Mouse (Mus musculus): ENCODE measurements around the gene Nfe2l2. TPM values are rescaled to one million over a fixed set of nuclear protein-coding genes. Genes with fewer than 3 reads are reported as not detected.
"Not testable (repeated sequence)": the region's sequence is repeated elsewhere in the genome, so short reads cannot be mapped to it uniquely, and the experiment has no call there.

Nfe2l2 gene
- polyA plus RNA-seq, 1 experiment from 2014 or later: 11.5 TPM

DNA sequence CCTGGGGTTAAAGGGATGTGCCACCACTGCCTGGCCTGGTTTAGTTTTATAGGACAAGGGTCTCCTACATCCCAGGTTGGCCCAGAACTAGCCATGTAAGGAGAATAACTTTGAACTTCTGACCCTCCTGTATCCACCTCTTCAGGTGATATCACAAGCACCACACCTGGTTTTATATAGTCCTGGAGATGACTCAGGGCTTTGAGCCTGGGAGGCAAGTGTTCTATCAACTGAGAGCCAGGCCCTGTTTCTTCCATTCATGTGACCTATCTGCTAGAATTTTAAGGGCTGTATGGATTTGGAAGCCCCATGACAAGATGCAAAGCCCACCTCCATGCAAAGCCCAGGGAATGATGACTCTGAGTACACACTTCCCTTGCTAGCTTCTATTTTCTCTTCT, 51.3 kb downstream of the Nfe2l2 start:
- Histone ChIP-seq H3K4me3 (no peak overlapping the region), H3K9ac (no peak overlapping the region), H3K36me3 (replicated peaks) (no peaks in the 10 kb centered on the region)

GRCm38 (mm10) chr2:75650437-75650836, 54.0 kb downstream of the Nfe2l2 start:
- ATAC-seq (replicated peaks): no peak
- H3K4me3 ChIP-seq: no peak overlapping the region
- no peaks in the 10 kb centered on the region for H3K36me3 ChIP-seq (replicated peaks)
- 93% methylated on average over 1 of the region's 1 CpGs for whole genome bisulfite sequencing
- H3K27me3 ChIP-seq (replicated peaks): no peaks in the 10 kb centered on the region
- no peaks in the 10 kb centered on the region for H3K9me3 ChIP-seq
- no peak overlapping the region for H3K4me2 ChIP-seq
- no peak overlapping the region for H3K9ac ChIP-seq
- no peak overlapping the region for H3K27ac ChIP-seq
- no peaks in the 10 kb centered on the region for H3K4me1 ChIP-seq

More for the DNA sequence above, 51.3 kb downstream of the Nfe2l2 start:
- H3K4me2 ChIP-seq: no peak overlapping the region
- no peak overlapping the region for H3K27ac ChIP-seq
- H3K27me3 ChIP-seq (replicated peaks): no peaks in the 10 kb centered on the region
- H3K9me3 ChIP-seq: no peaks in the 10 kb centered on the region
- peaks cover 10% of the 10 kb centered on the region for H3K4me1 ChIP-seq
- no peak for ATAC-seq (replicated peaks)

GRCm38 (mm10) chr2:75645251-75645650, 59.2 kb downstream of the Nfe2l2 start:
- no peaks in the 10 kb centered on the region for H3K36me3 ChIP-seq (replicated peaks)
- H3K9me3 ChIP-seq: no peaks in the 10 kb centered on the region
- no peaks in the 10 kb centered on the region for H3K27me3 ChIP-seq (replicated peaks)
- WGBS: 91% methylated on average over 12 of the region's 12 CpGs
- no peaks in the 10 kb centered on the region for H3K4me1 ChIP-seq
- ATAC-seq (replicated peaks): no peak
- H3K27ac ChIP-seq: no peak overlapping the region
- no peak overlapping the region for H3K9ac ChIP-seq
- no peak overlapping the region for H3K4me2 ChIP-seq
- H3K4me3 ChIP-seq: no peak overlapping the region

DNA sequence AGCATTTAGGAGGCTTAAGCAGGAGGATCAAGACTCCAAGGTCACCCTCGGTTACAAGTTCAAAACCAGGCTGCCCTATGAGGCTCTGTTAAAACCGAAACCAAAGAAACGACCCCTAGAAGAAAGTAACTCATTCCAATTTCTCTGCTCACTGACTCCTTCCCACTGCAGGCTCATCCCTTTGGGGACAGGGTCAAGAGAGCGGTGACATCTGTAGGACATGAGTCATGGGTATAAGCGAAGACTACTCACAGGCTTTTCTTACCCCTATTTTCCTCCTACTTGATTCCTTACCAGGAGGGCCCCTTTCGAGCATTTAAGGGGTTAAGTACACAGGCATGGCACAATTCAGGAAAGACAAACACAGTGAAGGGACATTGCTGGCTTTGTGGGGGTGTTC, 60.5 kb downstream of the Nfe2l2 start:
- Histone ChIP-seq H3K36me3 (replicated peaks) (no peaks in the 10 kb centered on the region), H3K4me3 (no peak overlapping the region), H3K9me3 (no peaks in the 10 kb centered on the region), H3K4me1 (no peaks in the 10 kb centered on the region), H3K27me3 (replicated peaks) (no peaks in the 10 kb centered on the region), H3K9ac (no peak overlapping the region), H3K4me2 (no peak overlapping the region), H3K27ac (no peak overlapping the region)
- 88% methylated on average over 6 of the region's 6 CpGs for WGBS
- ATAC-seq (replicated peaks): no peak

DNA sequence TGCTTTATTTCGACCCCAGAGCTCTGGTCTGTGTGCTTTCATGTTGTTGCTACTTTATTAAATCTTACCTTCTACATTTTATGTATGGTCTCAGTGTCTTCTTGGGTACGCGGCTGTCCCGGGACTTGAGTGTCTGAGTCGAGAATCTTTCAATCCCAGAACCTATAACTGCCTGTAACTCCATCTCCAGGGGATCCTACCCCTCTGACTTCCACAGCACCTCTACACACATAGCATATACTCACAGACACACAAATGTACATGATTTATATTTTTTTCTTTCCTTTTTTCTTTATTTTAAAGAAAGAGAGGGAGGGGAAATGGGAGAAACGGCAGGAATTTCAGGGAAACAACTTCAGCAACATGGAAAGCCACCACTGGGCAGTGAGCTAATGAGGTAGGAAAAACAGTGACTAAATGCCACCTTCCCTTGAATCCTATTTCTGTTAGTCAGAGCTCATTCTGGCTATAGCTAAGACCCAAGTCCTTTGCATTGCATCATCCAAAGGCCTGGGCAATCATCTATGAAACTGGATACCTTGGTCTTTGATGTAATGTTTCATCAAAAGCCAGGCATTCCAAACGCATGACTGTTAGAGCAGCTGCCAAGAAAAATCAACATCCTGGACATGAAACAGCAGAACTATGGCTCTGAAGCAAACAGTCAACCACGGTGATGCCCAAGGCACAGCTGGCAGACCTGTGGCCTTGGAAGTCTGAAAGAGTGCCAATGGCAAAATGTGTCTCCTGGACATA, 61.5 kb downstream of the Nfe2l2 start:
- Histone ChIP-seq H3K9ac (no peak overlapping the region), H3K4me1 (no peaks in the 10 kb centered on the region), H3K9me3 (no peaks in the 10 kb centered on the region), H3K27ac (no peak overlapping the region), H3K4me3 (no peak overlapping the region), H3K36me3 (replicated peaks) (no peaks in the 10 kb centered on the region), H3K27me3 (replicated peaks) (no peaks in the 10 kb centered on the region), H3K4me2 (no peak overlapping the region)
- ATAC-seq (replicated peaks): no peak
- 84% methylated on average over 8 of the region's 8 CpGs for WGBS

DNA sequence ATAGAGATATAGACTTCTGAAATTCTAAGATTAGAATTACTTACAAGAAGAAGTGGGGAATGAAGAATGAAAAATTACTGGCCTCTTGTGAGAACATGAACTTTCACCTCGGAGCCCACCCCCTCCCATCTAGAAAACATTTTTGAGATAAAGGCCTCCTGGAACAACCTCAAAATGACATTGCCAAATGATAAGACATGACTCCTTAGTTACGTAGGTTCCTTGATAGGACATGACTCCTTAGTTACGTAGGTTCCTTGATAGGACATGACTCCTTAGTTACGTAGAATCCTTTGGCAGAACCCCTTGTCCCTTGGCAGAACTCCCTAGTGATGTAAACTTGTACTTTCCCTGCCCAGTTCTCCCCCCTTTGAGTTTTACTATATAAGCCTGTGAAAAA, 62.1 kb downstream of the Nfe2l2 start:
- H3K27me3 ChIP-seq (replicated peaks); H3K9ac ChIP-seq; H3K36me3 ChIP-seq (replicated peaks); H3K4me1 ChIP-seq; H3K27ac ChIP-seq; ATAC-seq (replicated peaks); H3K4me2 ChIP-seq; H3K4me3 ChIP-seq; H3K9me3 ChIP-seq: not testable (repeated sequence)
- WGBS: 89% methylated on average over 4 of the region's 4 CpGs

DNA sequence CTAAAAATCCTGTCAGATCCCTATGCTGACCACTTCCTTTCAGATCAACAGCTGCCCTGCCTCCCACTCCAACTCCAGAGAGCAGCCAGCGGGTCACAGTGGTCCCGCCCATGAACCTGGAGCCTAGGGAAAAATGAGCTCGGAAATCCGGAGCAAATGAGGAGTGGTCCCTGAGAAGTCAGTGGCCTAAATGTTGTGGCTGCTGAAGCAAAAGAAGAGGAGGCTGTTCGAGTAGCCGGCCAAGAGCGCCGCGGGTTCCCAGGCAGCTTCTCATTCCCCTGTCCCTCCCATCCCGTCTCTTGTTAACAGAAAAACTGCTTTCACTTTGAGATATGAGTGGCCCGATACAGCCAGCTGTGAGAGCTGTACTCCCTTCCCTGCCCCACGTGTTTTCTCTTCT, 64.9 kb downstream of the Nfe2l2 start:
- H3K4me2 ChIP-seq; ATAC-seq (replicated peaks); H3K36me3 ChIP-seq (replicated peaks); H3K27me3 ChIP-seq (replicated peaks); H3K27ac ChIP-seq; H3K4me1 ChIP-seq; H3K9ac ChIP-seq; H3K9me3 ChIP-seq; H3K4me3 ChIP-seq: not testable (repeated sequence)
- WGBS: 63% methylated on average over 12 of the region's 12 CpGs

- not testable (repeated sequence) for H3K4me1 ChIP-seq; ATAC-seq (replicated peaks)
Measured at GRCm38 (mm10) chr2:75637822-75638221, 66.6 kb downstream of the Nfe2l2 start.

DNA sequence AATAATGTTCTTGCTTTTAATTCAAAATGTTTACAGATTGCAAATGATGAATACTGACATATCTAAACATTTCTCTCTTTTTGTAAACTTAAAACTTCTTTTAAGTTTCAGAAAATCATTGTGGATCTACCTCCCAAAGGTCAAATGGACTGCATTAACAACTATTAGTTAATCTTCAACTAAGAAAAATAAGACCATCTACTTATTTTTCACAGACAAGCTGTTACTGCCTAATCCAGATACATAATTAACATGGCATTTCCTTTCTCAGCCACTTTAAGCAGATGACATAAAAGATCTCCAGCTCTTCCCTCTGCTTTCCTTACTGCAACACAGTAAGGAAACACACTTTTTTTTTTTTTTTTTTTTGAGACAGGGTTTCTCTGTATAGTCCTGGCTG, 67.1 kb downstream of the Nfe2l2 start:
- Histone ChIP-seq H3K27ac (no peak overlapping the region), H3K4me3 (no peak overlapping the region), H3K36me3 (replicated peaks) (no peaks in the 10 kb centered on the region), H3K9ac (no peak overlapping the region), H3K4me1 (no peaks in the 10 kb centered on the region), H3K9me3 (no peaks in the 10 kb centered on the region), H3K27me3 (replicated peaks) (no peaks in the 10 kb centered on the region), H3K4me2 (no peak overlapping the region)
- no peak for ATAC-seq (replicated peaks)

More at GRCm38 (mm10) chr2:75637822-75638221, 66.6 kb downstream of the Nfe2l2 start:
- H3K36me3 ChIP-seq (replicated peaks); H3K9me3 ChIP-seq; H3K27me3 ChIP-seq (replicated peaks); H3K27ac ChIP-seq; H3K4me3 ChIP-seq; H3K9ac ChIP-seq; H3K4me2 ChIP-seq: not testable (repeated sequence)
- 92% methylated on average over 6 of the region's 6 CpGs for WGBS

DNA sequence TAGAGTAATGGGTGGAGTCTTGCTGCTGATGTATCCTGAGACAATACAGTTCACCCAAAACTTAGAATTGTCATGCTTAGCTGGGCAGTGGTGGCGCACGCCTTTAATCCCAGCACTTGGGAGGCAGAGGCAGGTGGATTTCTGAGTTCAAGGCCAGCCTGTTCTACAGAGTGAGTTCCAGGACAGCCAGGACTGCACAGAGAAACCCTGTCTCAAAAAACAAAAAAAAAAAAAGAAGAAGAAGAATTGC, 67.5 kb downstream of the Nfe2l2 start:
- H3K9ac ChIP-seq; H3K9me3 ChIP-seq; H3K4me3 ChIP-seq; H3K4me1 ChIP-seq; H3K4me2 ChIP-seq; ATAC-seq (replicated peaks); H3K36me3 ChIP-seq (replicated peaks); H3K27me3 ChIP-seq (replicated peaks); H3K27ac ChIP-seq: not testable (repeated sequence)
- WGBS: 93% methylated on average over 2 of the region's 2 CpGs

DNA sequence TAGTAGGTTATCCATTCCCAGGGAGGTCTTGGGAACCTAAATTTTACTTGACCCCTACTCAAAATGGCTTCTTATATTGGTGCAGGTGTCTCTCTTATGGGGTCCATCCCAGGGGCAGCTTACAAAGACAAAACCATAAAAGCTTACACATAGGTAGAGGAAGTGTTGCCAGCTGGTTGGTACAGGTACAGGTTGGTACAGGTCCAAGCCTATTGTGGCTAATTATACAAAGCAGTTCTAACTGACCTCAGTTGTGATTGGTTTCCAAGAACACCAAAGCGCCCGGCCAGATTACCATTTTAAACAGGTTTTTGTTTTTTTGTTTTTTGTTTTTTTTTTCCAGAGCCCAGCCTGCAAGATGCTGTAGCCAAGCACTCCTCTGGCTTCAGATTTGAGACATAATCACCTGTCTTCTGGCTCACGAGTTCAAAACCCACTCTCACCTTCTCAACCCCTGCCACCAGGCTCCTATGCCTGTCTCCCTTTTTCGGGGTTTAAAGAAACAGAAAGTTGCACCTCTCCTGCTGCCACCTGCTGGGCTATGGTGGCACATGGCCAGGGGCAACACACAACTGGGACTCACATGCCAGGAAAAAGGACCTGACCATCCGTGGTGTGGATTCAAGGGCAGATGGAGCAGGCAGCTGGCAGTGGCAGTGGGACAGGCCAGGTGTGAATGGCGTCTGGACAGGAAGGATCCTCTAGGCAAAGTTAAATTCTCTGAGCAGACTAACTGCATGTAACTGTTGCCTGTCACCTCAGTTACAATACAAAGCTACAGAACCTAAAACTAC, 68.0 kb downstream of the Nfe2l2 start:
- no peaks in the 10 kb centered on the region for H3K36me3 ChIP-seq (replicated peaks)
- no peak overlapping the region for H3K4me3 ChIP-seq
- H3K27me3 ChIP-seq (replicated peaks): no peaks in the 10 kb centered on the region
- no peak overlapping the region for H3K27ac ChIP-seq
- no peaks in the 10 kb centered on the region for H3K9me3 ChIP-seq
- no peak for ATAC-seq (replicated peaks)
- H3K4me1 ChIP-seq: no peaks in the 10 kb centered on the region
- no peak overlapping the region for H3K9ac ChIP-seq
- H3K4me2 ChIP-seq: no peak overlapping the region
- WGBS: 71% methylated on average over 6 of the region's 6 CpGs

DNA sequence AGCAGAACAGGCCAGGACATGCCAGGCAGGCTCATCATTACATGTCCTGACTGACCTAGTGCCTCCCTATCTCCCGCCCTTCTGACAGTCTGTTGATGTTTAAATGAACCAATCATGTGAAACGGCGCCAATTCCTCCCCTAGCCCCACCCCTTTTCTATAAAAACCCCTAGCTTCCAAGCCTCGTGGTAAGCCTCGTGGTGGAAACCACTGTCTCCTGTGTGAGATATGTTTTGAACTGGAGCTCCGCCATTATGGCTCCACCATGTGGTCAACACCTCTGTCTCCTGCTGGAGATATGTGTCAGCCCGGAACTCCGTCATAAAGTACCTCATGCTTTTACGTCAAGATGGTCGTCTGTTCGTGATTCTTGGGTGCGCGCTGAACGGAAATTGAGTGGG, 70.0 kb downstream of the Nfe2l2 start:
- H3K27ac ChIP-seq; H3K4me2 ChIP-seq; ATAC-seq (replicated peaks); H3K9ac ChIP-seq; H3K4me3 ChIP-seq; H3K9me3 ChIP-seq; H3K4me1 ChIP-seq; H3K36me3 ChIP-seq (replicated peaks); H3K27me3 ChIP-seq (replicated peaks): not testable (repeated sequence)
- WGBS: 93% methylated on average over 14 of the region's 14 CpGs

DNA sequence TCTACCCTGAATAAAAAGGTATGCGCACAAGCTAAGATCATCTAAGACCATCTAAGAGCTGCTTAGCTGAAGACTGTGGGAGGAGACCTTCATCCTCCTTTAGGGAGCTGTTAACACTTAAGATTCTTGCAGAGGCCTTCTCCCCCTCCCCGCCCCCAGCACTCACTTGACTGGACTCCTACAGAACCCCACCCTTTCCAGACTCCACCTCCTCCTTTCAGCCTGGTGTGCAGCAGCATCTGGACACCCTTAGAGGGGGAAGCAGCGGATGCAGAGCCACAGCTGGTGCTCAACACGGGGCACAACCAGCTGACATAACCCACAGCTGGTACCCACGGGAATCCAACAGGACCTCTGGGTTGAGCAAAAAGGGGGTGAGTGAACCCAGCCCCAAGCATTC, 70.7 kb downstream of the Nfe2l2 start:
- Histone ChIP-seq H3K4me1 (no peaks in the 10 kb centered on the region), H3K9ac (no peak overlapping the region), H3K27me3 (replicated peaks) (no peaks in the 10 kb centered on the region), H3K4me2 (no peak overlapping the region), H3K4me3 (no peak overlapping the region), H3K36me3 (replicated peaks) (no peaks in the 10 kb centered on the region), H3K27ac (no peak overlapping the region), H3K9me3 (no peaks in the 10 kb centered on the region)
- no peak for ATAC-seq (replicated peaks)
- 80% methylated on average over 5 of the region's 5 CpGs for WGBS
